Mouse (Mus musculus): Measurements from ENCODE around the gene Pla2g6.

Pla2g6 gene

DNA sequence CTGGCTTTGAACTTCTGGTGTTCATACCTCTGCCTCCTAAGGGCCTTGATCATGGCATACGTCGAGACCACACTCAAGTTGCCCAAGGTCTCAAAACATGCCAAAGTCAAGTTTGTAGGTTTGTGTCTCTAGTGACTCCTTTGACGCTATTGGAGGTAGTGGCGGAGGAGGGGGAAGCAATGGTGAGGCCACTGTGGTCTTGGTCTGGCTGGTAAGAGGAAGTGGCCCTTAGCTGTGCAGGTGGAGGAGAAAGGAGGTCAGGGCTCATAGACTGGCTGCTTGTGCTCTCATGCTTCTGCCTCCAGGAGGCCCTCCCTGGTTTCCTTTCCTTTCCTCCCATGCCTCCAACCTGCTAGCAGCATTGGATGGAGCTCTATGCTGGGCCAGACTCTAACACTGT is 22.7 kb upstream of the Pla2g6 start:
- DNase-seq (ENCODE audit: low spot score in 2 of 2): no peak

DNA sequence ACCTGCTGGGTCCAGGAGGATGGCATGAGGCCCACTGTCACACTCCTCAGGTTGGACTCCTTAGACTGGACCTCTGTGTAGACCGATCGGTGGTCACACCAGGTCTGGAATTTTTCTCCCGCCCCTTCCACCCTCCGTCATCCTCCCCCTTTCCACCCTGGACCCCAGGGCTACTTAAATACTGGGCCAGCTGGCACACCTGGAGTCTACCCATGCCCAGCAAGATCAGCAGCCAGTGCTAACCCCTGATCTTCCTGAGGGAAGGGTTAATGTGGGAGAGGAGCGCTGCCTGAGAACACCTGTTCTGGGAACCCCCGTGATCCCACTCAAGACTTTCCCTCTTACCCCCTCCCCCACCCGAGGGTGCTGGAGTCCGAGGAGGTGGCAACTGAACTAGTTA is 20.5 kb upstream of the Pla2g6 start:
- no peak for DNase-seq (ENCODE audit: low spot score in 2 of 2)

DNA sequence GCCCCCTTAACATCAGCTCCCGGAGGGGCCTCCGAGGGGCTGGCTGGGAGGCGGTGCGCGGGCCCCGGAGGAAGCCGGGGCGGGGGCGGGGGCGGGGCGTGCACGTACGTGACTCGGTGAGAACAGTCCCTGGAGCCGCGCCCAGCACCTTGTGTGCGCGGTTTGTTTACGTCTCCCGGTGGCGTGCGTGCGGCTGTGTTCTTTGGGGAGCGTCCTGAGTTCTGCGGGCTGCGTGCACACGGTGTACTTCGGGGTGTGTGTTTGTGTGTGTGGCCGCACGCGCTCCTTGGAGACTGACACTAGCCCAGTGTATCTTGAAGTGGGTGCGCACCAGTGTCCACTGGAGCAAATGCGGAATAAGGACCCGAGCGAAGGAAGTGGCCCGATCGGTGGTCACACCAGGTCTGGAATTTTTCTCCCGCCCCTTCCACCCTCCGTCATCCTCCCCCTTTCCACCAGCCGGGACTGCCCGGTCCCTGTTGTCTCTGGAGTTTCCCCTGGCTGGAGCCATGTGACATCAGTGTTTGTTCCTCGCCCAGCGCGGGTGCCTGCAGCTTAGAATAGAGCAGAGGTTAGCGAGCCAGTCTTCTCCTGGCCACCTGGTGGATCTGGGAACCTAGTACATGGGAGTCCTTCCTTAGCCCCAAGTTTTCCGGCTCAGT is 19.8 kb upstream of the Pla2g6 start:
- peak; percentile 38 to 76 for DNase-seq (ENCODE audit: low spot score in 2 of 2)

DNA sequence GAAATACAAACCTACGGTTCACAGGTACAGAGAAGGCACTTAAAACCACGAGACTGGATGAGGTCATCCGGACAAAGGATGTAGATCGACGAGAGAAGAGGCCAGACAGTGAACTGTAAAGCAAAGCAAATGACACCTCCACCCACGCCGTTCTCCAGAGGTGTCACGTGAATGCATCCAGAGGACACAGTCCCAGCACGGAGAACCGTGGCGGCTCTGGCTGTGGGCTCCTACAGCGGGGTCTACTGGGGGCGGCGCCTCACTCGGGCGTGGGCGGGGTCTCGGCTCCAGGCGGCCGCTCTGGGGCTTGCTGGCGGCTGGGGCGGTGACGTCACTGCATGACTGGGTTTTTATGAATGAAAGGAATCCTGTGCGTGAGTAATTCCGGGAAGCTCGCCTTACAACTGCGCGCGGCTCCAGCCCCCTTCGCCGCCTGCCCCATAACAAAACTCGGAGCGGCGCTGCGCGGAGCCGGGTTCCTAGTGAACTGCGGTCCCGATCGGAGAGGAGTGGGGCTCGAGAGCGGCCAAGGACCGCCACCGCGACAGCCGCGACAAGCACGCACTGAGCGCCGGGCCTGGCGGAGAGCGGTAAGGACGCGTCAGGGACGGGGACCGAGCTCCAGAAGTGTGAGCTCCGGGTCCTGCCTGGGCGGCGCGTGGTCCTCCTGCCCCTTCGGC is 19.1 kb upstream of the Pla2g6 start:
- DNase-seq (ENCODE audit: low spot score in 2 of 2): peak; percentile 73 to 85

DNA sequence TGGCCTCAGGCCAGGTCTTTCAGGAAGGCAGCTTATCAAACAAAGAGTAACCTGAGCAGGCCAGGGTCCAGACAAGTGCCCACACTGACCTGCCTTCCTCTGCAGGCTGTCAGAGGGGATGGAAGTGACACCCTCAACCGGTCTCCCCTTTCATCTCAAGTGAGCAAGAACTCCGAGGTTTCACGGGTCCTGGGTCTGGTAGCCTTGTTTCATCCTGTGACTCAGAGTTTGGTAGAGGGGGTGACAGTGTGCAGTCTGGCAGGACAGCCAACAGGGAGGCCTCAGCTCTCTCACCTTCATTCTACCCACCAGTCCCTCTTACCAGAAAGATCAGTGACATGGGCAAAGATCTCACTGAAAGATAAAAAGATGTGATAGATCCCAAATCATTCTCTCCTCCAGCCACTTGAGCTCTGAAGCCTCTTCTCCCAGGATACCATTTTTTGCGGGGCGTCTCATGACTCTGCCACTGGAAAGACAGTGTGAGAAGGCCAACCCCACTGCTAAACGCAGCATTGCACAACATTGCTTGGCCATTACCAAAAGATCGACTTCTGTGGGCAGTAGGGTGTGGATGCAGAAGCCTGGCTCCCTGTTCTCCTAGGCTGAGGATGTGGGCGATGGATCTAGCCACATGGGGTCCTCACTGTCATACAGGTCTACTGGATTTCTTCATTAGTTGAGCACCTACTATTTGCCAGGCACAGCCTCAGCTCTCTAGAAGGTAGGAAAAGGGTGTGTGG is 18.0 kb upstream of the Pla2g6 start, which contains the start of gene Maff:
TSS of gene Maff (plus strand) at position 571 of the 743 bp plus-strand sequence.
- DNase-seq (ENCODE audit: low spot score in 2 of 2): no peak

DNA sequence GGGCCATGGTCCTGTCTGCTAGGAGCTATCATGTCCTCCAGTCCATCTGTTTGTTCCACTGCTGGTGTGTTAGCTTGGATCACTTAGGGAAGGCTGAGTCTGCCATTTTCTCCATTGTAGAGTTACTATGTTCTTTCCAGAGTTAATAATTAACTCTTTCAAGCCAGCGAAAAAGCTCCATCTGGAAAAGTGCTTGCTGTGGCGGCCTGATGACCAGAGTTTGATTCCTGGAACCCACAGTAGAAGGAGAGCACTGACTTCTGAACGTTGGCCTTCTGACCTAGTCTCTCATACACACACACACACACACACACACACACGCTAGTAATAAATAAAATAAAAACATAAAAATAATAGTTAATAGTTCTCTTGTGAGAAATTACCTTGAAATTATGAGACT is 16.4 kb upstream of the Pla2g6 start:
- DNase-seq (ENCODE audit: low spot score in 2 of 2): no peak

DNA sequence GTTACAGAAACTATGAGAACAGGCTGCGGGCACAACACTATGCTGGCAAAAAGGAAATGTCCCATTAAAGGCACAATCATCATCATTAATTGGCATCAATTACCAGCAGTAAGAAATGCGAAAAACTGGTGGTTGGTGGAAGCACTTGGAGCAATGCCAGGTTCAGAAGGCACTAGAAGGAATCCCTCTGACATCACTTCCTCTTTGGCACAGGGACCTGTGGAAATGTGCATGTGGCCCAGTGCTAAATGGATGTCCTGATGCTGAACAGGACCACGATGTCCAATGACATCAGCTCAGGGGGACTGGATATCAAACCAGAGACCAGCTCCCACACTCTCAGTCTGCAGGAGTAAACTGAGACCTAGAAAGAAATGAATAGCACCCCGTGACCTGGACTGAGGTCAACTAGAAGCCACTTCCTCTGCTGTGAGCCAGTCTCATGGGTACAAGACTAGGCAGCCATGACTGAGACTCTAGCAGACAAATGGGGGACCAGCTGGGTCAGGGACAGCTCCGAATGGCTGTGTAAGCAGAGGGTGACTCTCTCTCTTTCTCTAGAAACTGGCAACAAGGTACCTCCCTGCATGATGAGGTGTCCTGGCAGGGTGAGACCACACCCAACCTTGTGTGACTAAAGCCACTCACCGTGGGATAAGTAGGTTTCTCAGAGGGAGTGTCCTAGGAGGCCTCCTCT is 14.6 kb upstream of the Pla2g6 start:
- DNase-seq (ENCODE audit: low spot score in 2 of 2): peak in 1 of 2 experiments; percentile 56

DNA sequence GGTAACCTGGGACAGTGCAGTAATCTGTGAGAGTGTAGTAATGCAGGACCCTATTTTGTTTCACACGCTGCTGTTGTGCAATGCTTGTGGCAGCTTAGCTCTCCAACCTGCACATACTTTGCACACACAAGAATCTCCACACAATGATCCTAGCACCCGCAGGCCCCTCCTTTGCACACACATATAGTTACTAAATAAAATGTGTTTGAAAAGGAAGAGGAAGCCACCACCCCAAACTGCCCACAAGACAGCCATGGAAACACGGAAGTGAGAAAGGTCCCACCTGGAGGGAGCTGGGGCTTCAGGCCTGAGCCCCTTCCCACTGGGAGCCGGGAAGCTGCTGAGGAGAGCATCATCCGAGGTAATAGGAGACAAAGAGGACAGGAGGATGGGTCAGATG is 10.8 kb upstream of the Pla2g6 start:
- DNase-seq (ENCODE audit: low spot score in 2 of 2): no peak

DNA sequence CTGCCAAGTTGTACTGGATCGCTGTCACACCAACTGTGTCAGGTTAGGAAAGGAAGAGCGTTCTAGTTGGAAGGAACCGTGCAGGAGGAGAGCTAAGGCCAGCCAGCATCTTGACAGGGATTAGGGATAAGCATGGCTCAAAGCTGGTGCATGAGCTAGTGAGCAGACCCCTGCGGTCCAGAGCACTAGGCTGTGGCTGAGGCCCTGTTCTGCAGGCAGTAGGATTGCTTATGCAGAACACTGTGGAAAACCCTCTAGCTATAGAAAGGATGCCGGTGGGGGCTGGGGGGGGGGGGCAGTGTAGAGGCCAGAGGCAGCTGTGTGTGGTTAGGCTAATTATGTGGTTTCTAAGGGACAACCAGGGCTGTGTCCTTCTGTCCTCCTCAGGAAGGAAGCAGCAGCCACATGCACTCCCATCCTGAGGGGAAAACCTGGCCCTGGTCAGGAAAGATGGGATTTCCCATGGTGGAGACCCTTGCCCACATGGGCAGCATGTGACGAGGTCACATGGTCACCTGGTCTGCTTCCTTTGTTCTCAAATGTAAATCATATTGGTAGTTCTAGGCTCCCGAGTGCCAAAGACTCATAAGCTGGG is 7.0 kb upstream of the Pla2g6 start:
- no peak for DNase-seq (ENCODE audit: low spot score in 2 of 2)

DNA sequence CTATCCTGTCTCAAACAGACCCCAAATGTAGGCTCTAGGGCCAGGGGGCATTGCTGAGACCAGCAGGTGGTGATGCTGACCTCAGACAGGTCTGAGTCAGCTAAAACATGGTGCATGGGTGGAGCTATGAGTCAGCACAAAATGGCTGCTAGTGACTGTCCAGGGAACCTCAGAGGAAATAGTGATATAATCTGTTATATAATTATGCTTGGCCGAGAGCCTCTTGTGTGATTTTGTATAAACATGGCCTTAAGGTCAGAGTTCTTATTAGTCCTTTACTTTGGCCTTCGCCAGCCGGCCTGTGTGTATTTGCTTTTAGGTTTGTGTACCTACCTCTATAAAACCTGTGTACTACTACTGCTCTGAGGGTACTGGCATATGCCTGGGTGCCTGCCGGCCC is 5.2 kb upstream of the Pla2g6 start:
- no peak for DNase-seq (ENCODE audit: low spot score in 2 of 2)

DNA sequence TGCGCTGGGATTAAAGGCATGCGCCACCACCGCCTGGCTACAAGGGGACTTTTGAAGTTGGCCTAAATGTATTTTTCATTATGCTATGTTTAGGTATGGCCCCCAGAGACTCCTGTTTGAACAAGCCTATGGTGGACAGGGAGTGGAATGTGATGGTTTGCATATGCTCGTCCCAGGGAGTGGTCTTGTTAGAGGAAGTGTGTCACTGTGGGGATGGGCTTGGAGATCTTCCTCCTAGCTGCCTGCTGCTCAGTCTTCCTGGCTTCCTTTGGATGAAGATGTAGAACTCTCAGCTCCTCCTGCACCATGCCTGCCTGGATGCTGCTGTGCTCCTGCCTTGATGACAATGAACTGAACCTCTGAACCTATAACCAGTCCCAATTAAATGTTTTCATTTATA is 2.3 kb upstream of the Pla2g6 start:
- DNase-seq (ENCODE audit: low spot score in 2 of 2): no peak

DNA sequence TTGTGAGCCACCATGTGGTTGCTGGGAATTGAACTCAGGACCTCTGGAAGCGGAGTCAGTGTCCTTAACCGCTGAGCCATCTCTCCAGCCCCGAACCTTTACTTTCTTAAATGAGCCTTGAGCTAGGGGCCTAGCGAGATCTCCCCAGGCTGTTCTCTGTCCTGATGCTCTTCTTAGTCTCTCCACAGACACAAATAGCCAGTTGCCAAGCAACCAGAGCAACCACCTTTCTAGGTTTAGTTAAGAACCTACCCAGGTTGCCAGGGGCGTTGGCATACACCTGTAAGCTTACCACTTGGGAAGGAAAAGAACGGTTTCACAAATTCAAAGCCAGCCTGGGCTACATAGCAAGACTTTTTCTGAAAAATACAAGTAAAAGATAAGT is 1.8 kb upstream of the Pla2g6 start:
- no peak for DNase-seq (ENCODE audit: low spot score in 2 of 2)

DNA sequence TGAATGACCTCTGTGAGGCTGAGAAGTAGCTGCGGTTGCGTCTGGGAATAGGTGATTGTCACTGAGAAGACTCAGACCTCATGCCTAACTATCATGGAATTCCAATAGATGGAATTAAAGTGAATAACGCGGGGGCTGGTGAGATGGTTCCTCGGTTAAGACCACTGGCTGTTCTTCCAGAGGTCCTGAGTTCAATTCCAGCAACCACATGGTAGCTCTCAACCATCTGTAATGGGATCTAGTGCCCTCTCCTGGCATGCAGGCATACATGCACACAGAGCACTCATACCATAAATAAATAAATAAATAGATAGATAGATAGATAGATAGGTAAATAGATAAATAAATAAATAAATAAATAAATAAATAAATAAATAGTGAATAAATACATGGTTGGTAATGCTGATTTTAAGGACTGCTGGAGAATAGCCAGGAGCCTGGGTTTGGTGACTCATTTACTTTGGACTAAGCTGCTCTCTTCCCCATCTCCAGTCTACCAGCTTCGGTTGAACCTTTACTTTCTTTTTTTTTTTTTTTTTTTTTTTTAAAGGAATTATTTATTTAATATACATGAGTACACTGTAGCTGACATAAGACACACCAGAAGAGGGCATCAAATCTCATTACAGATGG is 1.3 kb upstream of the Pla2g6 start:
- DNase-seq (ENCODE audit: low spot score in 2 of 2): no peak

DNA sequence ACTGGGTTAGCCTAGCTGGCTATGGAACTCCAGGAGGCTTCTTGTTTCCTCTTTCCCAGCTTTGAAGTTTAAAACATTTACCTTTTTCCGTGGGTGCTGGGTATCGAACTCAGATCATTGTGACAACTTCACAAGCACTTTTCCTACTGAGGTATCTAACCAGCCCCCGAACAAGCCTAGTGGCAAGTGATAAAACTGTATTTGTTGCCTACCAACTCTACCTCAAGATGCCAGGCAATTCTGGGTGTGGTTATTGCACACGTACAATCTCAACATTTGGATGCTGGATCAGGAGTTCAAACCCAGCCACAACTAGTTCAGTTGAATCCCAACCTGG is 717 bp upstream of the Pla2g6 start:
- no peak for DNase-seq (ENCODE audit: low spot score in 2 of 2)

DNA sequence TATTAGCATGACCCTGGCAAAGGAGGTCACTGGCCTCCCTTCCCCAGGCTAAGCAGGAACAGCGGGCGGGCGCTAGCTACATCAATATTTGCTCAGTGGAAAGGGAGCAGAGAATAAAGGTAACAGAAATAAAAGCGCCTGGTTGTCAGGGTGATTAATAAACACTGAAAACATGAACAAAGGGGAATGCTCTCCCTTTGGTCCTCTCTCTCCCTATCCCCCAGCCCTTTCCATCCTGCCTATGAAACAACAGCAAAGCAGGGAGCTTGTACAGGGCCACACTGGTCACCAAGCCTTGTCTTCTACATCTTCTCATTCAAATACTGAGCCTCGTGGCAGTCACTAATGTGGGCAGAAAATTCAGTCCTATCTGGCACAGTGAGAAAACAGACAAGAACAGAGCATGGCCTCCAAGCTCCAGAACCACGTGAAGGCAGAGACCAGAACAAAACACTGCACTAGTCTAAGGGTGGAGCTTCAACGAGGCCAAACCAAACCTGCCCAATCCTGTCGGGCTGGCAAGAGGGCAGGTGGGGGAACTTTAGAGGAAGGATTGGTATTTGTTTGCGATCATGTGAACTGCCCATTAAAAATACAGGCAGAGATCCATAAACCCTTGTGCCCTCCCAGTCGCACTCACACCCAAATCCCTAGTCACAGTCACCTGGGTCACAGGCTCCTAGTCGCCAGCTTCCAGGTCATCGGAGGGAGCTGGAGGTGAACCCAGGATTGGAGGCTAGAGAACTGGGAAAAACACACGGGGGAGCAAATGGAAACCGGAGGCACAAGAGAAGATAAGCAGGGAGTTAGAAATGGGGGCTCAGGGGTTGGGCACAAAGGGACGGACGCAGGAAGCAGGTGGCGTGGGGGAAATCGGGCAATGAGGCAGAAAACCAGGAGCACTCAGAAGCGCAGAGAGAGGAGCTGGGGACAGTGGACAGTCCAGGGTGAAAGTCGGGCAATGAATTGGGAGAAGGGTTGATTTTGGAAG is 924 bp downstream of the Pla2g6 start:
- DNase-seq (ENCODE audit: low spot score in 2 of 2): peak in 1 of 2 experiments; percentile 69

DNA sequence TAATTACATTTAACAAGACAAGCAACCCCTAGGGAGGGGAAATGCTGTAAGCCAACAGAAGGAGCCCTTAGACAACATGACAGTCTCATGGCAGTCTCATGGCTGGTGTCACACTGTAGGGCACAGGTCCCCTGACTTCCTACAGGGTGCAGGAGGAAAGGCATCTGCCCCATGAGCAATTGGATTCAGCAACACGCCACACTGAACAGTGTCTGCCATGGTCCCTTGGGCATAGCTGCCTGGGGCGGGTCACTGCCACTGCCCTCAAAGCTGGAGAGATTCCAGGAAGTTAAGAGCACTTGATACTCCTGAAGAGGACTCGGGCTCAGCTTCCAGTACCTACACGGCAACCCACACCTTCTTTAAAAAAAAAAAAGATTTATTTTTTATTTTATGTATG is 1.9 kb downstream of the Pla2g6 start:
- DNase-seq (ENCODE audit: low spot score in 2 of 2): no peak

DNA sequence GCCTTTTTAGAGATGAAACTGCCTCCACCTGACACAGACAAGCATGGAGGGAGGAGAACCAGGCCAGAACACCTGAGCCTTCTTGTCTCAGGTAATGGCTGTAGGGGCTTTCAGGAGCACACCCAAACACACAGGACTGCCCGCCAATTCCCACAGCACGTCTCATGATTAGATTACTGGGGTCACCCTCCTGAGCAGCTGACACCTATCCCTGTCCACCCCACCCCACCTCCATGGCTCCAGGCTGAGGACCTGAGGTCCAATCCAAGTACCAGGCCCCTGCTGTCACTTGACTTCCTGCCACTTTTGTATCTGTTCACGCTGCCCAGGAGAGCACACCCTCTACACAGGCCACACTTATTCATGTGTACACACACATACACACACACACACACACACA is 2.4 kb downstream of the Pla2g6 start:
- no peak for DNase-seq (ENCODE audit: low spot score in 2 of 2)

DNA sequence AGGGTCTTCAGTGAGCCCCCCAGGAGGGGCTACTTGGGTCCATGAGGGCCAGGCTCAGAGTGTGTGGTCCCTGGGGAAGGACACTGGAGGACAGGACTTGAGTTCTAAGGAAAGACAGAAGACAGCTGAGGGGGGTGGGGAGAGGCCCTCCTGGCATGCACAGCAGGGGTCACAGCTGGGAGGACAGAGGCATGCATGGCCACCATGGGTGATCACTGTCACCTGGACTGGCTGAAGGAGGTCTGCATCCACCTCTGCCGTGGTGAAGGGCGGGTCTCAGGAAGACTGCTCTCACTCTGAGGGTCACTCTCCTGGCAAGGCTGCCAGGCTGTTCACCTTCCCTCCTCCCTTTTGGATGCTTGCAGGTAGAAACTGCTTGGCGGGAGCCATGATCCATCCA is 3.8 kb downstream of the Pla2g6 start:
- DNase-seq (ENCODE audit: low spot score in 2 of 2): no peak

DNA sequence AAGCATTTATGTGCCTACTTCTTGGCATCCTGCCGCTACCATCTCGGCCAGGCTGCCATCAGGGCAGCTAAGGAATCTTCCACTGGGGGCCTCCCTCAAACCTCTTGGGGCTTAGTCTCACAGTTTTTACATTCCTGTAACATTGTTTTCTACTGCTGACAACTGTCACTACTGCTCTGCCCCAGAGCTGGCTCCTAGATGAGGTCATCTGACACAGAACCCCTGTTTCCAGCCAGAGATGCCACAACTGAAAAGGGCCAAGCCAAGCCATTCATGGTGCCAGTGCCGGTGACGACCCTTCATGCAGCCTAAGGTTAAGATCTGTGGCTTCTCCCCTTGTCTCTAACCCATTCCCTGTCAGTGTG is 4.4 kb downstream of the Pla2g6 start:
- DNase-seq (ENCODE audit: low spot score in 2 of 2): no peak

DNA sequence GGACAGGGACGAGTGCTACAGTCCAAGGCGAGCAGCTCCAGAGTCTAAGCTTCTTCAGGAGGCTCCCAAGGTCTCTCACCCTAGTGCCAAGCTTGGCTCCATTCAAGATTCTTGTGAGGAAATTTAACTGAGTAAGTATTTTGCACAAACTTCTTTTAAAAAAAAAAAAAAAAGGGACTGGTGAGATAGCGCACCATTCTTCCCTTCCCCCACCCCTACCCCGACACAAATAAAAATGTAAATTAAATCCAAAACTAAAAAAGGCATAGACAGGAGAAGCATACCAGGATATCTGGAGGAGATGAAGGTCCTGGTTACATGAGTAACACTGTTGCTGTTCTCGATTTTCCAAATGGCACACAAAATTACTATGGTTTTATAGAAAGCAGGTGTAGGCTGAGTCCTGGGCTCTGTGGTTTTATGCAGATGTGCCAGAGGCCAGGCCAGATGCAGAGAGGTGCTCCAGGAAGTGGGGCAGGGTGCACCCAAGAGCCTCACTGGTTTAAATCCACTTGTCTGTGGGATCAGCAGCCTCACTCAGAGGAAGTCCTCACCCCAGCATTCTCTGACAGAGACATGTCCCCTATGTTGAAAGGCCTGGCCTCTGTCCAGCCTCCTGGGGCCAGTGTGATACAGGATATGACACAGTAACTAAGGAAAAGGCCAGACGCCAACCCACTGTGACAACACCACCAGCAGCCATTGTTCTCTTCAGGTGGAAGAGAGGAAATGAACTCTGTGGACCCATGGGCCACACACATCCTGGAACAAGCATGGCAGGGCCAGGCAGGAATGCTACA is 5.0 kb downstream of the Pla2g6 start:
- peak; percentile 55 to 70 for DNase-seq (ENCODE audit: low spot score in 2 of 2)
